Mouse (Mus musculus): Measurements from ENCODE around the gene Relb. TPM values are rescaled to one million over a fixed set of nuclear protein-coding genes. Genes with fewer than 3 reads are reported as not detected.
A peak's percentile ranks its signal among the peaks of the same experiment; 100 is the strongest.

Relb gene
- polyA plus RNA-seq, 1 experiment from 2014 or later = 10.5 TPM

DNA sequence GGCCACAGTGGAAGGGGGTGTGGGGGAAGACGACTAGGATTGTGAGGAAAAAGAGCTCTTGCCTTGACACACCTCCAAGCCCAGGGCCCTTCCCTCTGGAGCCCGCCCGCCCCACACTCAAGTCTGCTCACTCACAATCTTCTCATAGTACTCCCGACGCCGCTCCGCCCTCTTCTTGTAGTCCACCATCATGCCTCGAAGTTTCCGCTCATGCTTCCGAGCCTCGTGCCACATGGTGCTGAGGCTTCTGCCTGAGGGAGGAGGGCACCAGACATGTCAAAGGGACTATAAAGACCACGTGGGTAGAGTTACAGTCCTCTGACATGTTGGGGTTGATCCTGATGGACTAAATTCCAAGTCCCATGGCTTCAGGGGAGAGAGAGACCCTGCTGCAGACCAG, 26.2 kb downstream of the Relb start:
- no peak for TF ChIP-seq CTCF (IDR thresholded peaks at IDR 0.05; ENCODE audit: low read depth)
- WGBS = 63% methylated on average over 12 of the region's 12 CpGs
- no peak for ATAC-seq
- H3K9ac ChIP-seq (ENCODE audit: low read depth, low read length) = peak overlapping the region; percentile 22; the same call in 1 of the 2 replicates
- H3K9me3 ChIP-seq (ENCODE audit: control insufficient read depth) = no peaks in the 10 kb centered on the region
- H3K27me3 ChIP-seq (replicated peaks; ENCODE audit: control insufficient read depth, insufficient read depth, low read length) = no peaks in the 10 kb centered on the region
- H3K4me3 ChIP-seq (ENCODE audit: low read depth, low read length) = peak overlapping the region; percentile 66; the same call in 1 of the 2 replicates
- peaks cover 32% of the 10 kb centered on the region for H3K36me3 ChIP-seq (ENCODE audit: control insufficient read depth, insufficient read depth)
- H3K27ac ChIP-seq (ENCODE audit: low read depth, low read length) = no peak overlapping the region
- H3K4me1 ChIP-seq (replicated peaks; ENCODE audit: control insufficient read depth, insufficient read depth, low read length) = no peaks in the 10 kb centered on the region
- peak overlapping the region; percentile 85 for H3K4me2 ChIP-seq (replicated peaks; ENCODE audit: low read depth)

DNA sequence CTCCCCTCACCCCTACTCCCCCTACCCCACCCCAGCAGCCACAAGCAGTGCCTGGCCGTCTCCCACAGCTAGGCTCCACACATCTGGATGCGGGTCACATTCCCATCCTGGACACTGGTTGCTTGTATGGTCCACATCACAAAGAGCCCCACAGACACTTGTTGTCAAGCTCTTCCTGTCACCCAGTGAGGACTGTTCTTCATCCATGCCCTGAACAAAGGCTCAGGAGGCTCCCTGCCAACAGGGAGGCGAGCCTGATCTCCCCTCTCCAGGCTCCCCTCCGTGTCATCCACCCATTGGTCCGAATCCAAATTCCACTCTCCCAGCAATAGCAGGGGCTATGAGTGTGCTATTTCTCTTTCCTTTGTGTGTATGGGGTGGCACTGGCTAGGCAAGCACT, 28.7 kb downstream of the Relb start:
- H3K4me3 ChIP-seq (ENCODE audit: low read depth, low read length) = no peak overlapping the region
- WGBS = 62% methylated on average over 5 of the region's 5 CpGs

DNA sequence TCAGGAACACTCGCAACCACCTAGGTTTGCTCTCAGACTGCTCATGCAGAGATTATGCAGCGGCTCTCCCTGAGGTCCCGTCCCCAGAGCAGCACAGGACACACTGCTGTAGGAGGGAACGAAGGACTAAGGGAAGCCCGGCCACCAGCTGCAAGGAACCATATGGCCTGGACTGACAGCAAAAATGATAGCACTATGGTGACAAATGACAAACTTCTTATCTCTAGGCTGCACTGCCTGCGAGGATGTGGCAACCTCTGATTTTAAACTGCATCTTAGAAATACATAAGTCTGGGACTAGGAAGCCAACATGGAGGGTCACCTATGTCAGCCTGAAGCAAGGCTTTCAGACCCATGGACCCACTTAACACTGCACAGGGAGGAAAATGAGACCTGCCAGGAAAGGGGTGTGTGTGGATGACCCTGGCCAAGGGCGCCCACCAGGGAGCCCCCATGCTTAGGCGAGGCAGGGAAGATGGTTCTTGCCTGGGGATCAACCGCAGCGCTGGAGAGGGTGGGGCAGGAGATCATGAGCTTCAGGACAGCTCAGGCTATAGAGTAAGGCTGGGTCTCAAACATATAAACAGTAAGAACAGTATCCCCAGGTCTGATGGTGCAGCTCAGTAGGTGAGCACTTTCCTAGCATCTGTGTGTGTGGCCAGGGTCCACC, 36.0 kb downstream of the Relb start:
- 84% methylated on average over 10 of the region's 10 CpGs for WGBS
- Histone ChIP-seq H3K4me1 (replicated peaks; ENCODE audit: control insufficient read depth, insufficient read depth, low read length) (0 out of 2 replicates have a peak, but pooled peaks cover 4% of the 10 kb centered on the region), H3K27me3 (replicated peaks; ENCODE audit: control insufficient read depth, insufficient read depth, low read length) (no peaks in the 10 kb centered on the region), H3K4me2 (replicated peaks; ENCODE audit: low read depth) (no peak overlapping the region), H3K9me3 (ENCODE audit: control insufficient read depth) (no peaks in the 10 kb centered on the region), H3K27ac (ENCODE audit: low read depth, low read length) (no peak overlapping the region), H3K9ac (ENCODE audit: low read depth, low read length) (no peak overlapping the region), H3K4me3 (ENCODE audit: low read depth, low read length) (no peak overlapping the region), H3K36me3 (ENCODE audit: control insufficient read depth, insufficient read depth) (peaks cover 89% of the 10 kb centered on the region)
- ATAC-seq = no peak
- no peak for TF ChIP-seq CTCF (IDR thresholded peaks at IDR 0.05; ENCODE audit: low read depth)

More for the DNA sequence above, 28.7 kb downstream of the Relb start:
- Histone ChIP-seq H3K9ac (ENCODE audit: low read depth, low read length) (no peak overlapping the region), H3K27me3 (replicated peaks; ENCODE audit: control insufficient read depth, insufficient read depth, low read length) (no peaks in the 10 kb centered on the region), H3K27ac (ENCODE audit: low read depth, low read length) (0 out of 2 replicates have a peak overlapping the region, but pooled peaks have one; percentile 7), H3K4me2 (replicated peaks; ENCODE audit: low read depth) (no peak overlapping the region), H3K9me3 (ENCODE audit: control insufficient read depth) (no peaks in the 10 kb centered on the region), H3K36me3 (ENCODE audit: control insufficient read depth, insufficient read depth) (peaks cover 47% of the 10 kb centered on the region), H3K4me1 (replicated peaks; ENCODE audit: control insufficient read depth, insufficient read depth, low read length) (no peaks in the 10 kb centered on the region)
- ATAC-seq = no peak
- no peak for TF ChIP-seq CTCF (IDR thresholded peaks at IDR 0.05; ENCODE audit: low read depth)

DNA sequence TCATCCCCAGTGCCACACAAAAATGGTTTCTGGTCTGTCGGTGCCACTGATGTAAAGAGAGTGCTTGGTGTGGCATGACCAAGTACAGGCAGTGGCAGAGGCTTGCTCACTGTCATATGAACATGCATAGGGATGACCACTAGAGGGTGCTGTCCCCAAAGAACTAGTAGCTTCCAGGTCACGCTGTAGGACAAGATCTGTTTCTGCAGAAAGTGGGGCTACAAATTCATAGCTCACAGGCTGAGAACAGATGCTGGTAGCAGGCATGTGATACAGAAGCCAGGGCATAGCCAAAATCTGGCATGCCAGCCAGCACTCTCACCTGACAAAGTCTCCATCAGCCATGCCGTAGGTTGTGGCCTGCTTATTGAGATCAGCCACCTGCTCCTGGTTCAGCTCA, 39.3 kb downstream of the Relb start:
- H3K9me3 ChIP-seq (ENCODE audit: control insufficient read depth) = no peaks in the 10 kb centered on the region
- H3K27ac ChIP-seq (ENCODE audit: low read depth, low read length) = no peak overlapping the region
- ATAC-seq = peak; percentile 42; the same call in 1 of the 2 replicates
- H3K4me3 ChIP-seq (ENCODE audit: low read depth, low read length) = no peak overlapping the region
- H3K4me2 ChIP-seq (replicated peaks; ENCODE audit: low read depth) = no peak overlapping the region
- peak; percentile 97 for TF ChIP-seq CTCF (IDR thresholded peaks at IDR 0.05; ENCODE audit: low read depth)
- H3K4me1 ChIP-seq (replicated peaks; ENCODE audit: control insufficient read depth, insufficient read depth, low read length) = 0 out of 2 replicates have a peak, but pooled peaks cover 4% of the 10 kb centered on the region
- no peak overlapping the region for H3K9ac ChIP-seq (ENCODE audit: low read depth, low read length)
- H3K36me3 ChIP-seq (ENCODE audit: control insufficient read depth, insufficient read depth) = peaks cover 90% of the 10 kb centered on the region
- WGBS = 53% methylated on average over 3 of the region's 3 CpGs
- H3K27me3 ChIP-seq (replicated peaks; ENCODE audit: control insufficient read depth, insufficient read depth, low read length) = no peaks in the 10 kb centered on the region

DNA sequence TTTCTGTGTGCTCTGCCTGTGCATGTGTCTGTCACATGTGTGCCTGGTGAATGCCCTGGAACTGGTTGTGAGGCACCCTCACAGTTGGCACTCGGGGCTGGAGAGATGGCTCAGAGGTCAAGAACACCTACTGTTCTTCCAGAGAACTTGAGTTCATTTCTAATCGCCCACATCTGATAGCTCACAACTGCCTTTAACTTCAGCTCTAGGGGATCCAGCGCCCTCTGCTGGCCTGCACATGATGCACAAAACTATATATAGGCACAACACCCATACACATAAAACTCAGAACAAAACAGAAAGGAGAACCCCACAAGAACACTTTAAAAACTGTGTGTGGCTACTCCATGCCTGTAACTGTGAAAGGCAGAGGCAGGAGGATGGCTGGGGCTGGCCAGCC, 40.0 kb downstream of the Relb start:
- Histone ChIP-seq H3K9me3 (ENCODE audit: control insufficient read depth) (no peaks in the 10 kb centered on the region), H3K4me3 (ENCODE audit: low read depth, low read length) (no peak overlapping the region), H3K9ac (ENCODE audit: low read depth, low read length) (no peak overlapping the region), H3K36me3 (ENCODE audit: control insufficient read depth, insufficient read depth) (peaks cover 93% of the 10 kb centered on the region), H3K27ac (ENCODE audit: low read depth, low read length) (no peak overlapping the region), H3K4me1 (replicated peaks; ENCODE audit: control insufficient read depth, insufficient read depth, low read length) (0 out of 2 replicates have a peak, but pooled peaks cover 4% of the 10 kb centered on the region), H3K4me2 (replicated peaks; ENCODE audit: low read depth) (no peak overlapping the region), H3K27me3 (replicated peaks; ENCODE audit: control insufficient read depth, insufficient read depth, low read length) (no peaks in the 10 kb centered on the region)
- 44% methylated on average over 3 of the region's 3 CpGs for WGBS
- TF ChIP-seq CTCF (IDR thresholded peaks at IDR 0.05; ENCODE audit: low read depth) = peak; percentile 80
- no peak for ATAC-seq

DNA sequence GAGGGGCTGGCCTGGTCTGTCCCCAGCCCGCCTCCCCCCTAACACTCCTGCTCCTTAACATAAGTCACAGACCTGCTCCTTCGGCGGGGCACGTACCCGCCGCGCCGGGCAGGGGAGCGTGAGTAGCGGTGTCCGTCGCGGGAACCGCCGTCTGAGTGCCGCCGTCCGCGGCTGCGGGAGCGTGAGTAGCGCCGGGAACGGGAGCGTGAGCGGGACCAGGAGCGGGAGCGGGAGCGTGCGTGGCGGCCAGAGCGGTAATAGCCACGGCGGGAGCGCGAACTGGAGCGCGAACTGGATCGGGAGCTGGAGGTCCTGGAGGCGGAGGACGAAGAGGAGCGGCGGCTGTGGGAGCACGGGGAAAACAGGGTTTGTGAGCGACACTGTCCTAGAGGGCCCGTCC, 43.0 kb downstream of the Relb start:
- WGBS = 86% methylated on average over 42 of the region's 46 CpGs
- Histone ChIP-seq H3K4me1 (replicated peaks; ENCODE audit: control insufficient read depth, insufficient read depth, low read length) (no peaks in the 10 kb centered on the region), H3K27me3 (replicated peaks; ENCODE audit: control insufficient read depth, insufficient read depth, low read length) (no peaks in the 10 kb centered on the region), H3K36me3 (ENCODE audit: control insufficient read depth, insufficient read depth) (peaks cover 91% of the 10 kb centered on the region), H3K9me3 (ENCODE audit: control insufficient read depth) (no peaks in the 10 kb centered on the region), H3K27ac (ENCODE audit: low read depth, low read length) (no peak overlapping the region; the same call in 1 of the 2 replicates), H3K9ac (ENCODE audit: low read depth, low read length) (no peak overlapping the region), H3K4me3 (ENCODE audit: low read depth, low read length) (no peak overlapping the region), H3K4me2 (replicated peaks; ENCODE audit: low read depth) (no peak overlapping the region)
- no peak for TF ChIP-seq CTCF (IDR thresholded peaks at IDR 0.05; ENCODE audit: low read depth)
- no peak for ATAC-seq
